Mouse (Mus musculus): ENCODE results near the gene Stx5a. TPM values are rescaled to one million over a fixed set of nuclear protein-coding genes. Genes with fewer than 3 reads are reported as not detected.

Stx5a gene
- total RNA-seq (2021): 10 to 100 TPM; 57.9 to 81.8 TPM

- intact Hi-C loops (cut with DNase I): no loop called here
- DNase-seq (ENCODE audit: low spot score in 2 of 2): peak; percentile 95 to 96
Observed at GRCm38 (mm10) chr19:8741243-8741869, at the start of gene Stx5a. Stx5a (plus strand) TSS chr19:8741413.

GRCm38 (mm10) chr19:8691871-8692539 lies 49.2 kb upstream of the Stx5a start:
- intact Hi-C loops (cut with DNase I): no loop called here
- no peak for DNase-seq (ENCODE audit: low spot score in 2 of 2)

GRCm38 (mm10) chr19:8692740-8693139 lies 48.5 kb upstream of the Stx5a start:
- intact Hi-C loops (cut with DNase I): no loop called here
- no peak for DNase-seq (ENCODE audit: low spot score in 2 of 2)

GRCm38 (mm10) chr19:8695330-8695729 lies 45.9 kb upstream of the Stx5a start:
- intact Hi-C loops (cut with DNase I): no loop called here
- no peak for DNase-seq (ENCODE audit: low spot score in 2 of 2)

GRCm38 (mm10) chr19:8699652-8700051 lies 41.6 kb upstream of the Stx5a start:
- no peak for DNase-seq (ENCODE audit: low spot score in 2 of 2)

GRCm38 (mm10) chr19:8702458-8702857 lies 38.8 kb upstream of the Stx5a start:
- intact Hi-C loops (cut with DNase I): no loop called here
- no peak for DNase-seq (ENCODE audit: low spot score in 2 of 2)

More at GRCm38 (mm10) chr19:8699652-8700051, 41.6 kb upstream of the Stx5a start:
- intact Hi-C loops (cut with DNase I): no loop called here

- DNase-seq (ENCODE audit: low spot score in 2 of 2): no peak
- intact Hi-C loops (cut with DNase I): no loop called here
Observed at GRCm38 (mm10) chr19:8703571-8703970, 37.6 kb upstream of the Stx5a start.

GRCm38 (mm10) chr19:8705026-8705708 lies 36.0 kb upstream of the Stx5a start:
- intact Hi-C loops (cut with DNase I): no loop called here
- no peak for DNase-seq (ENCODE audit: low spot score in 2 of 2)

GRCm38 (mm10) chr19:8706132-8706667 lies 35.0 kb upstream of the Stx5a start:
- no peak for DNase-seq (ENCODE audit: low spot score in 2 of 2)
- intact Hi-C loops (cut with DNase I): no loop called here

- no peak for DNase-seq (ENCODE audit: low spot score in 2 of 2)
- intact Hi-C loops (cut with DNase I): no loop called here
Observed at GRCm38 (mm10) chr19:8706930-8707329, 34.3 kb upstream of the Stx5a start.

- no peak for DNase-seq (ENCODE audit: low spot score in 2 of 2)
- intact Hi-C loops (cut with DNase I): no loop called here
Observed at GRCm38 (mm10) chr19:8708954-8709353, 32.3 kb upstream of the Stx5a start.

- no peak for DNase-seq (ENCODE audit: low spot score in 2 of 2)
- intact Hi-C loops (cut with DNase I): loop anchor here (5.0 kb wide), 1 partner anchor 48 kb away; the partner anchor contains the start of gene Chrm1
Observed at GRCm38 (mm10) chr19:8710057-8710456, 31.2 kb upstream of the Stx5a start.

GRCm38 (mm10) chr19:8711506-8711905 lies 29.7 kb upstream of the Stx5a start:
- intact Hi-C loops (cut with DNase I): loop anchor here (5.0 kb wide), 1 partner anchor 49 kb away; the partner anchor contains the start of gene Chrm1
- DNase-seq (ENCODE audit: low spot score in 2 of 2): no peak

GRCm38 (mm10) chr19:8711949-8712869 lies 29.0 kb upstream of the Stx5a start:
- intact Hi-C loops (cut with DNase I): loop anchor here (5.0 kb wide), 1 partner anchor 50 kb away; the partner anchor contains the start of gene Chrm1

GRCm38 (mm10) chr19:8712870-8713305 lies 28.3 kb upstream of the Stx5a start:
- peak in 1 of 2 experiments; percentile 53 for DNase-seq (ENCODE audit: low spot score in 2 of 2)
- intact Hi-C loops (cut with DNase I): loop anchor here (5.0 kb wide), 1 partner anchor 51 kb away; the partner anchor contains the start of gene Chrm1

More at GRCm38 (mm10) chr19:8711949-8712869, 29.0 kb upstream of the Stx5a start:
- DNase-seq (ENCODE audit: low spot score in 2 of 2): no peak

GRCm38 (mm10) chr19:8713306-8713996 lies 27.8 kb upstream of the Stx5a start:
- DNase-seq (ENCODE audit: low spot score in 2 of 2): peak; percentile 92
- intact Hi-C loops (cut with DNase I): loop anchor here (5.0 kb wide), 1 partner anchor 51 kb away; the partner anchor contains the start of gene Chrm1

GRCm38 (mm10) chr19:8713997-8714652 lies 27.1 kb upstream of the Stx5a start:
- DNase-seq (ENCODE audit: low spot score in 2 of 2): no peak
- intact Hi-C loops (cut with DNase I): loop anchor here (5.0 kb wide), 1 partner anchor 52 kb away; the partner anchor contains the start of gene Chrm1
